Mouse (Mus musculus) forebrain, embryonic 12.5 days (tissue): ENCODE results near the gene Smim20. TPM values are rescaled to one million over a fixed set of nuclear protein-coding genes. Genes with fewer than 3 reads are reported as not detected.

Source experiments
- ATAC-seq: fragments of 200-750 bp; cut with Nextera tagmentation; 2 replicates; pipeline ENCODE4 v1.8.0; 2017; ENCODE audit warnings: moderate TSS enrichment; ENCODE audit not compliant: low FRiP score
- H3K27ac ChIP-seq: fragments of 300-500 bp; sonication (generic); 2 replicates; pipeline ENCODE4 v1.5.1; 2016; ENCODE audit warnings: mild to moderate bottlenecking
- H3K27me3 ChIP-seq: fragments of 300-500 bp; sonication (generic); 2 replicates; pipeline ENCODE4 v1.6.1; 2016; ENCODE audit warnings: mild to moderate bottlenecking
- H3K36me3 ChIP-seq: fragments of 300-500 bp; sonication (generic); replicated peaks from 2 replicates; pipeline ENCODE4 v1.6.1; 2016; ENCODE audit warnings: mild to moderate bottlenecking
- H3K4me1 ChIP-seq: fragments of 300-500 bp; sonication (generic); 2 replicates; pipeline ENCODE4 v1.6.1; 2016
- H3K4me2 ChIP-seq: fragments of 300-500 bp; sonication (generic); 2 replicates; pipeline ENCODE4 v1.6.1; 2016; ENCODE audit warnings: mild to moderate bottlenecking, moderate library complexity
- H3K4me3 ChIP-seq: fragments of 300-500 bp; sonication (generic); replicated peaks from 2 replicates; pipeline ENCODE4 v1.5.1; 2016; ENCODE audit warnings: mild to moderate bottlenecking
- H3K9ac ChIP-seq: fragments of 300-500 bp; sonication (generic); 2 replicates; pipeline ENCODE4 v1.6.1; 2016; ENCODE audit warnings: mild to moderate bottlenecking
- H3K9me3 ChIP-seq: fragments of 300-500 bp; sonication (generic); 2 replicates; pipeline ENCODE4 v1.6.1; 2016
- WGBS: fragments of 180-500 bp; shearing (Covaris S2); methylation state at CpG from one replicate; pipeline ENCODE4 v1.1.7; 2016; 5-methylcytosine and 5-hydroxymethylcytosine counted together
- polyA plus RNA-seq: library from polyadenylated mRNA; unstranded; fragments of >200 nt; fragmentation: Nextera tagmentation; extraction: Ambion mirVana; gene quantifications from 2 replicates; pipeline ENCODE4 v1.2.1, GENCODE M21; 2016

Smim20 gene
- polyA plus RNA-seq = 58.2 and 59.1 TPM in 2 replicates

- ATAC-seq = peak; percentile 93
- peak within 1 kb of the TSS; percentile 70 for H3K4me2 ChIP-seq
- H3K27ac ChIP-seq = peak within 1 kb of the TSS; percentile 63; the same call in 1 of the 2 replicates
- H3K4me3 ChIP-seq = peak within 1 kb of the TSS; percentile 60
- no peaks in the 10 kb centered on the region for H3K27me3 ChIP-seq
- H3K36me3 ChIP-seq = no peaks in the 10 kb centered on the region
- H3K4me1 ChIP-seq = peaks cover 14% of the 10 kb centered on the region
- H3K9ac ChIP-seq = peak within 1 kb of the TSS; percentile 59
- no peaks in the 10 kb centered on the region for H3K9me3 ChIP-seq
- WGBS = 13% methylated on average over 53 of the region's 53 CpGs
These were observed at the start of gene Smim20 for GRCm38 (mm10) chr5:53266931-53267853. Smim20 (plus strand) TSS chr5:53267083.

DNA sequence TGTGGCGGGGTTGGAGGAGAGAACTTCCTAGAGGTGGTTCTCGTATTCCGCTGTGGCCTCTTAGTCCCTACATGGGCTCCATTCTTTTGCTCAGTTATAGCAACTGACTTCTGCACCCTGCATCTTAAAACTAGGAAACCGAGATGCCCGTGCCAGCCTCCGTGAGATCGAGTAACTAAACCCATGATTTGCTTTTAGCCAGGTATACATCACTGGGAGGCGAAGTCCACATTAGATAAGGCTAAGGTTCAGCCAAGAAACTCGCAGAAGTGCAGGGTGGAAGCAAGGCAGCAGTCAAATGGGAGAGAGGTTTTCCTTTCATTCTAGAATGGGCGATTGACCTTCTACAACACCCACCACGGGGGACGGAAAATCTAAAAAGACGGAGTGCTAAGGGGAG is 41.4 kb upstream of the Smim20 start:
- Histone ChIP-seq H3K27me3 (no peaks in the 10 kb centered on the region), H3K4me3 (no peak overlapping the region), H3K9ac (no peak overlapping the region), H3K27ac (no peak overlapping the region), H3K4me1 (no peaks in the 10 kb centered on the region), H3K4me2 (no peak overlapping the region), H3K9me3 (no peaks in the 10 kb centered on the region), H3K36me3 (no peaks in the 10 kb centered on the region)
- 92% methylated on average over 13 of the region's 13 CpGs for WGBS
- no peak for ATAC-seq

DNA sequence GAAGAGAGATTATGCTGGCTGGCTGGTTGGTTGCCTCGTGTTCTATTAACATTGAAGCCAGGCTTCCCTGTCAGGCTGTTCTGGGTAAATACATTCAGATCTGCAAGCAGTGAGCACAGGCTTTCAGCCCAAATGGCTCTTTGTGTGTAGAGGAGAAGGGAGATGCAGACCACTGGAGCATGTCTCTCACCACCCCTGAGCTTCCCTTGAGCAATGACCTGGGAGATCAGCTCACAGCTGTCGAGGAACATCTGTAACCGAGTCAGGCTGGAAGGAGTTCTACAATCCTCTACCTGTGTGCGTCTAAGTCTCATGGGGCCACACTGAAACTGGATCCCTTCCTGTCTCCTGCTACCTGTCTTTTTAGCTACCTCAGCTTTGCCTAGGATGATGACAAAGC is 36.3 kb upstream of the Smim20 start:
- no peaks in the 10 kb centered on the region for H3K4me1 ChIP-seq
- no peak overlapping the region for H3K4me2 ChIP-seq
- no peaks in the 10 kb centered on the region for H3K27me3 ChIP-seq
- H3K4me3 ChIP-seq = no peak overlapping the region
- no peaks in the 10 kb centered on the region for H3K9me3 ChIP-seq
- no peak for ATAC-seq
- no peak overlapping the region for H3K27ac ChIP-seq
- H3K9ac ChIP-seq = no peak overlapping the region
- 74% methylated on average over 4 of the region's 4 CpGs for WGBS
- no peaks in the 10 kb centered on the region for H3K36me3 ChIP-seq

DNA sequence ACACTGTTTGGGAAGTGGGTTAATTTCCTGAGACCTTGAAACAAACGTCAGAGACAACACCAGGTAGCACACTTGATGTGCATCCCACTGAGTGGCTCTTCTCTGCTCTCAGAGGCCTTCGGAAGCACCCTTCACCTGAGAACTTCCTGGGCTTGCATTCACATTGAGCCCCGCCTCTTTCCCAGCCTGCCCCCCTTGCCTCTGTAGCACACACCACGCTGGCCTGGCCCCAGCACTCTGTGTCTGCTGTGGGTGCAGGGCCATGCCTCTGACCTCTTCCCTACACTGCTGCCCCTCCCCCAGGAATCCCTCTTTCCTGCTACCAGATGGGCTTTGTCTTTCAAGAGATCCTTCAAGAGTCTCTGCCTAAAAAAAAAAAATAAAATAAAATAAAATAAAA is 31.3 kb upstream of the Smim20 start:
- WGBS = 24% methylated on average over 4 of the region's 4 CpGs
- H3K9ac ChIP-seq = no peak overlapping the region
- H3K27ac ChIP-seq = no peak overlapping the region
- H3K4me2 ChIP-seq = no peak overlapping the region
- H3K4me3 ChIP-seq = no peak overlapping the region
- no peaks in the 10 kb centered on the region for H3K9me3 ChIP-seq
- H3K4me1 ChIP-seq = peaks cover 8% of the 10 kb centered on the region
- ATAC-seq = peak; percentile 72
- H3K36me3 ChIP-seq = no peaks in the 10 kb centered on the region
- H3K27me3 ChIP-seq = no peaks in the 10 kb centered on the region

- no peak overlapping the region for H3K27ac ChIP-seq
- no peaks in the 10 kb centered on the region for H3K9me3 ChIP-seq
- no peak for ATAC-seq
- no peaks in the 10 kb centered on the region for H3K27me3 ChIP-seq
- no peak overlapping the region for H3K4me2 ChIP-seq
- no peak overlapping the region for H3K9ac ChIP-seq
- no peak overlapping the region for H3K4me3 ChIP-seq
- H3K4me1 ChIP-seq = peaks cover 11% of the 10 kb centered on the region
- WGBS = 53% methylated on average over 5 of the region's 5 CpGs
- H3K36me3 ChIP-seq = no peaks in the 10 kb centered on the region
These were observed 30.7 kb upstream of the Smim20 start for GRCm38 (mm10) chr5:53236136-53236535.

DNA sequence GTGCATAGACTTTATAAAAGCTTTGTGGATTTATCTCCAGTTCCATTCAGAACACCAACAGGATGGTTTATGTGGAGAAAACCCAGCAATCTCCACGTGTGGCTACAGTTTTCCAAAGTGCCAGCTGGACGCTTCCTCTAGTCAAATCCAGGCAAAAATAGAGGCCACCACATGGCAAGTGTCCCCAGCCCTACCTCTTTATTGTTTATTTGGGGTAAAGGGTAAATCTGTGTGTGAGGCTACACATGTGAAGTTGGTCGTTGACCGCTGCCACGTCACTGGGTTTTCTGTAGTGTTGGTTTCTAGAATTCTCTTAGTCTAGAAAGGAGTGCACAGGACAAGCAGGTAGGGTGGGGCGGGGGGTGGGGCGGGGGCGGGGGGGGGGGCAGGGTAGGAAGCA is 30.1 kb upstream of the Smim20 start:
- Histone ChIP-seq H3K27me3 (no peaks in the 10 kb centered on the region), H3K9ac (no peak overlapping the region), H3K4me1 (peaks cover 11% of the 10 kb centered on the region), H3K4me3 (no peak overlapping the region), H3K36me3 (no peaks in the 10 kb centered on the region), H3K9me3 (no peaks in the 10 kb centered on the region), H3K27ac (no peak overlapping the region), H3K4me2 (no peak overlapping the region)
- ATAC-seq = no peak
- WGBS = 81% methylated on average over 7 of the region's 8 CpGs

GRCm38 (mm10) chr5:53238761-53239160 is 28.1 kb upstream of the Smim20 start:
- Histone ChIP-seq H3K4me3 (no peak overlapping the region), H3K9me3 (no peaks in the 10 kb centered on the region), H3K36me3 (no peaks in the 10 kb centered on the region), H3K9ac (no peak overlapping the region), H3K27ac (no peak overlapping the region), H3K27me3 (no peaks in the 10 kb centered on the region), H3K4me2 (no peak overlapping the region), H3K4me1 (peaks cover 13% of the 10 kb centered on the region)
- ATAC-seq = no peak
- WGBS = 82% methylated on average over 7 of the region's 7 CpGs

DNA sequence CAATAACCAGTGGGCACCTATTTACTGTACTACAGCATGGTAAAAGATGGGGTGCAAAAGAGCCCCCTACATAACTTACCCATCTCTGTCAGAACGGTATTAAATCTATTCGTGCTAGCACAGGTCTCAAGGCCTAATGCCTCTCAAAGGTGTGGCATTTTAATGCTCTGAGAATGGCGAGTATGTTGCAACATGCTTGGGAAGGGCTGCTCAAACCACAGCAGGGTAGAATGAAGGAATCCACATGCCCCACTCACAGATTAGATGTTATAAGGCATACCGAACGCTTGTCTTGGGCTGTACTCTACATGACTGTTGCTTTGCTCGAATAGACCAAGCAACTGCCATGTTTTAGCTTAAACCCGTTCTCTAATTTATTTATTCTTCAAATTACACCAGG is 27.7 kb upstream of the Smim20 start:
- H3K4me3 ChIP-seq = no peak overlapping the region
- H3K9ac ChIP-seq = no peak overlapping the region
- no peak for ATAC-seq
- H3K36me3 ChIP-seq = no peaks in the 10 kb centered on the region
- H3K9me3 ChIP-seq = no peaks in the 10 kb centered on the region
- H3K27me3 ChIP-seq = no peaks in the 10 kb centered on the region
- no peak overlapping the region for H3K4me2 ChIP-seq
- WGBS = 95% methylated on average over 7 of the region's 7 CpGs
- peaks cover 13% of the 10 kb centered on the region for H3K4me1 ChIP-seq
- H3K27ac ChIP-seq = no peak overlapping the region

- no peak overlapping the region for H3K4me2 ChIP-seq
- H3K36me3 ChIP-seq = no peaks in the 10 kb centered on the region
- 46% methylated on average over 11 of the region's 11 CpGs for WGBS
- H3K27me3 ChIP-seq = no peaks in the 10 kb centered on the region
- ATAC-seq = no peak
- H3K9ac ChIP-seq = no peak overlapping the region
- H3K4me1 ChIP-seq = peaks cover 13% of the 10 kb centered on the region
- H3K9me3 ChIP-seq = no peaks in the 10 kb centered on the region
- H3K27ac ChIP-seq = no peak overlapping the region
- H3K4me3 ChIP-seq = no peak overlapping the region
These were observed 26.9 kb upstream of the Smim20 start for GRCm38 (mm10) chr5:53239831-53240440.

DNA sequence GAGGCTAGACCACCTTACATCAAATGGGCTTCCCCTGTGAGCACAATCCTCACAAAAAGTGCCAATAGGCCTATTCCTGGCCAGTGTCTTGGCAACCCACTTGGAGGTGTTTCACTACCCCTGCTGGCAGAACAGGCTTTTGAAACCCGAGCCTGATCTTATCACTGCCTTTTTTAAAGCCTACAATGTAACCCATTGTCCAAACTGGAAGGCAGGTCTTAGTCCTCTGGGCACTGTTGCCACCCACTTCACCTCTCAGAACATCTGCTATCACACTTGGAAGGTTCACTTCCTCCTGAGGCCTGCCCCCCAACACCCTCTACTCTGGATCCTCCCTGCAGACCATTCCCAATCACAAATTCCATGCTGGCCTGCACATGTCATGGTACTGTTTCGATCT is 25.8 kb upstream of the Smim20 start:
- H3K4me2 ChIP-seq = no peak overlapping the region
- no peaks in the 10 kb centered on the region for H3K27me3 ChIP-seq
- no peak overlapping the region for H3K4me3 ChIP-seq
- H3K27ac ChIP-seq = 0 out of 2 replicates have a peak overlapping the region, but pooled peaks have one; percentile 13
- ATAC-seq = no peak
- WGBS = 56% methylated on average over 2 of the region's 2 CpGs
- no peak overlapping the region for H3K9ac ChIP-seq
- H3K9me3 ChIP-seq = no peaks in the 10 kb centered on the region
- no peaks in the 10 kb centered on the region for H3K36me3 ChIP-seq
- H3K4me1 ChIP-seq = peaks cover 13% of the 10 kb centered on the region

DNA sequence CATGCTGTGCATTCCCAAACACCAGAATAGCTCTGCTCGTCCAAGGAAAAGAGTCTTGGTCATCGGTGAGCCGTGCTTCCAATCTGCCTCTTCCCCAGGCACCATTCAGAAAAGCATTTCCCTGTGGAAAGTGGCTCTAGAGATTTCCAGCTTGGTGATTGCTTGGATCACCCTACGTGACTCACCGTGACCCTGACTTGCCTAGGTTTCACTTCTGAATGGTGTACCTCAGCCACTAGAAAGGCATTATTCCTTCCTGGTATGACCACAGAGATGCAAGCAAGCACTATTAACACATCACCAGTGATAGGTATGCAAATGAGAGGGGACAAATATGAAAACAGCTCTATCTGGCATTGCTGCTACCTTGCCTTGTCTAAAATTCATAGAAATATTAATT is 24.9 kb upstream of the Smim20 start:
- ATAC-seq = no peak
- H3K4me2 ChIP-seq = no peak overlapping the region
- 80% methylated on average over 5 of the region's 5 CpGs for WGBS
- no peaks in the 10 kb centered on the region for H3K27me3 ChIP-seq
- no peaks in the 10 kb centered on the region for H3K36me3 ChIP-seq
- H3K9me3 ChIP-seq = no peaks in the 10 kb centered on the region
- no peak overlapping the region for H3K4me3 ChIP-seq
- no peak overlapping the region for H3K9ac ChIP-seq
- H3K27ac ChIP-seq = no peak overlapping the region
- H3K4me1 ChIP-seq = peaks cover 13% of the 10 kb centered on the region

GRCm38 (mm10) chr5:53242865-53243499 is 23.9 kb upstream of the Smim20 start:
- Histone ChIP-seq H3K9ac (no peak overlapping the region), H3K4me2 (no peak overlapping the region)
- no peak for ATAC-seq

More at GRCm38 (mm10) chr5:53242865-53243499, 23.9 kb upstream of the Smim20 start:
- Histone ChIP-seq H3K27ac (no peak overlapping the region), H3K27me3 (no peaks in the 10 kb centered on the region), H3K36me3 (no peaks in the 10 kb centered on the region), H3K9me3 (no peaks in the 10 kb centered on the region), H3K4me3 (no peak overlapping the region), H3K4me1 (peaks cover 18% of the 10 kb centered on the region)
- WGBS = 91% methylated on average over 7 of the region's 7 CpGs
